Mouse (Mus musculus) MEL-GATA-1-ER (cell line): ENCODE data around the gene Smyd3.

Experiments used
- DNase-seq: peaks from one replicate; pipeline ENCODE4 v3.0.0-alpha.2; 2012; ENCODE audit warnings: low read depth; ENCODE audit errors: extremely low read depth

Gene Smyd3

DNA sequence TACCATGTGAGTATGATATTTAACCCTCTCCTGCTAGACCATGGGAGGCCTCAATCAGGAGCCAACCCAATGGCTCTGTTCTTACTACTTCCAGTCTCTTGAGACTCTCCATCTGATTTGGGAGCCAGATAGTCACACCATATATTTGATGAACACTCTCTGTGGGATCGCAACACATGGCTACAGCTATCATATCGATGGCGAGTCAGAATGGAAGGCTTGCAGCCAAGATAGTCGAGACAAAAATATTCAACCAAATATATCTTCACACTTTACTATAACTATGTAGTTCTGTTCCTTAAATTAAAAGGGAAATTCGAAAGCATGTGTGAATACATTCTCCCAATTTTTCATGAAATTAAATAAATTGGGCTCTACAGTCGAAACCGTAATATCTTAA, 132.2 kb downstream of the Smyd3 start:
- DNase-seq: no peak

DNA sequence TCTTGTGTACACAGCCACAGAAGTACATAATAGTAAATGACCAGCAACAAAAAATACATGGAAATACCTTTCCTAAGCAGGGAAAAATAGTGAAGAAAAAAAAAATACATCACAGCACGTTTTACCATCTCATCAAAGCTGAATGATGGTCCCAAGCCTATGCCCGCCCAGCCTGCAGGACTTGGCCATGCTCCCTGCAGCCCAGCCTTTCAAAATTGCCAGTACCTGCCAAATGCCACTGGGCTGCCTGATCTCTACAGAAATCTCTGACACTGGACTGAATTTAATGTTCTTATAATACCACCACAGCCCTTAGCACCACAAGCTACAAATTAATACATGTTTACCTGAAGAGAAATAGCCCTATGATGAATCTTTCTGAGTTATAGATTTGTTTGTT, 133.5 kb downstream of the Smyd3 start:
- DNase-seq: no peak

DNA sequence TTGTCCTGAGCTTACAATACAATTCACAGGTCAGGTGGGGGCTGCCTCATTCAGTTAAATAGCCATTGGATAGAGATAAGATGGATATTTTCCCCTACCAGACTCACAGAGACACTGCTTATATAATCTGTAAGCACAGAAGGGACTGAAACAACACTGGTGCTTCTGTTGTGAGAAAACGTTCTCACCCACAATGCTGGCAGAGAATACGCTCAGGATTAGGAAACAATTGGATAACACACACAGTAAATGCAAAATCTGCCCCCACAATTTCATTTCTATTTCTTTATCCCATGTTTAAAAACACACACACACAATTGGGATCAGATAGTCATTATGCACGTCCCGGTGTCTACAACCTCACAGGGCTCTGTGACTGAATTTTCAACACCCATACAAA, 139.7 kb downstream of the Smyd3 start:
- DNase-seq: no peak

GRCm38 (mm10) chr1:179374987-179375386, 142.9 kb downstream of the Smyd3 start:
- DNase-seq: no peak

- no peak for DNase-seq
These were observed 143.9 kb downstream of the Smyd3 start for GRCm38 (mm10) chr1:179373911-179374310.

GRCm38 (mm10) chr1:179371191-179371590, 146.7 kb downstream of the Smyd3 start:
- no peak for DNase-seq

- DNase-seq: no peak
These were observed 149.3 kb downstream of the Smyd3 start for GRCm38 (mm10) chr1:179368426-179369010.

DNA sequence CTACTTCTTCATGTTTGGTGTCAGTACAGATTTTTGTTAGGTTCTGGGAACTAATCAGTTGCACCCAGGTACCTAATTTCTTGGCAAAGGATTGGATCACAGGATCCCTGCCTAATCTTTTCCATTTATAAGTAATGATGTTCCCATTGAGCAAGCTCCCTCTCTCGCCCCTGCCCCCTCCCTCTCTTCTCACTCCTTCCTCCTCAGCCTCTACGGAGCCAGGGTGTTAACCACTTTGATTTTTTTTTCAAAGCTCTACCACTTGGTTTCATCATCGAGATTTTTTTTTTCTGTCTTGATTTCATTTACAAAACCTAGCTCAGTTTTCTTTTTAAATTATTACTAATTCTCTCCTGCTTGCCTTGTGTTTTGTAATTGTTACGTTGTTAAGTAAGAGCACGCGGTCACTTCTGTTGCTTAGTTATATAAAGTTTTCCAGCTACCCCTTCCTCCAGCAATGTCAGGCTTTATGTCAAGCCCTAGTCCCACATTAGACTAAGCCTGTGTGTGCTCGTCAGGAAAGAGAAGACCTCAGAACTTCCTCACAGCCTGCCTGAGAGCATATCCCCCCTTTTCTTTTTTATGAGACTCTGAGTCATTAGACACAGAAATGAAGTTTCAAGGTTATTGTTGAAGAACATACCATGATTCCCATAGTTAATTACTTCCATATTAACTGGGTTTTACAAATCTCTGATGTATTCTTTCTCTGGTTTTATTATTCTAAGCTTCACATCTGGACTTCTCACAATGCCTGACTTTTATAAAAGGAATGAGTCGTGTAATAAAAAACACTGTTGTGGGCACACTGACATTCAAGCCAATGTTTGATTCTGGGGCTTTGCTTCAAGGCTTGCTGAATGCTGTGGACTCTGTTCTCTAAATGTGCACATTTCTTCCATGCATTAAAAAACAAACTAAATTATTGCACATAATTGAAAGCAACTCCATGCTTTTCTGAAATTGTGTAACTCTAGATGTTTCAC, 156.1 kb downstream of the Smyd3 start:
- no peak for DNase-seq

DNA sequence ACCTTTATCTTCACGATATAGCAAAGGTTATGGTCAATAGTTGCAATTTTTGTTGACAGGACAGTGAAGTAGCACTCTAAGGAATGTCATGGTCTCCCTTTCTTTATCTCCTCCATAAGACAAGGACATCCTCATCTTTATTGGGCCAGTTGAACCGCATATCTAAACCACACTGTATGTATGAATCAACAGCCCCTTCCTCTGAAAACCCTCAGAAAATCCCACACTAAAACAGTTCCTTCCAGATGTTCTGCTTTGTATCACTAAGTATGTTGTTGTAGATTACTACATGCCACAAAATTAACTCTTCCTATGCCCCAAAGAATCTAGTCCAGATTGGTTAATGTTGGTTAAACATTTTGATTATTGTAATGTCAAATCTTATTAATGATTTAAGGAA, 160.7 kb downstream of the Smyd3 start:
- DNase-seq: no peak

DNA sequence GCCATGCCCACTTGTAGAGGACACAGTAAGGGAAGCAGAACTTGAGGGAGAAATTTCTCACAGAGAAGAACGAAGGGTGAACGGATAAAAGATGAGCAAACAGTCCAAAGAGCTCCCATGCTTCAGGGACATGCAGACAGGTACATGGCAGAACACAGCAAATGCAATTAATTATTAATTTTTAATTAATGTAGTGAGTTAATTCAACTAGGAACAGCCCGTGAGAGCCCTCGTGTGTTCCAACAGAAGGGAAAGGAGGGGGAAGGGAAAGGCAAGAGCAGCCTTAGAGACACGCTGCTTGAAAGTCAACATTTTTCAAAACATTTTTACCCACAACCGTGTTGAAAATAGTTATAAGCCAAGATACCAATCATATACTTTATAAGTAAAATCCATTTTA, 163.6 kb downstream of the Smyd3 start:
- no peak for DNase-seq

DNA sequence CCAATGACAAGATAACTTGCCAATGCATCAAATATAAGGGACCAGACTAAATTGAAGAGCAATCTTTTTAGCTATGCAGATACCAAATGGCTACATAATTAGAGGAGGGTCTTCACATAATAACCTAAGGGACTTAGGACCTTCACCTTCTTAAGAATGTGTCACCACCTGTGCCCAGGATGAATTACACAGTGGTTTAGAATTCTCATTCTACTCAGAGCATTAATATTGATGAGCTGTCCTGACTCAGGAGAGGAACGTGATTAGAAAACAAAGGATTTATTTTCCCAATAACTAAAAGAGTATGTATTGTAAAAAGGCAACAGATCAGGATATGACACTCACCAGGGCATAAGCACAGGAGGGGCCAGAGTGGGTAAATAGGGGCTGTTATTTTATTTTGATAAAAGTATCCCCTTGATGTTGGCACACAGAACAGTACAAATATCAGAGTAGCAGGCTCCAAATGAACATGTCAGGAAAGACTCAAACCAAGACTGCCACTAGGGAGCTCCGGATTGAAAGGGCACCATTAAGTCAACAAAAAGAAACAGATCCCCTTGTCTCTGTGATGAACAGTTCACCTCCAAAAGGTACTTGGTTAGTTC, 172.4 kb downstream of the Smyd3 start:
- no peak for DNase-seq

DNA sequence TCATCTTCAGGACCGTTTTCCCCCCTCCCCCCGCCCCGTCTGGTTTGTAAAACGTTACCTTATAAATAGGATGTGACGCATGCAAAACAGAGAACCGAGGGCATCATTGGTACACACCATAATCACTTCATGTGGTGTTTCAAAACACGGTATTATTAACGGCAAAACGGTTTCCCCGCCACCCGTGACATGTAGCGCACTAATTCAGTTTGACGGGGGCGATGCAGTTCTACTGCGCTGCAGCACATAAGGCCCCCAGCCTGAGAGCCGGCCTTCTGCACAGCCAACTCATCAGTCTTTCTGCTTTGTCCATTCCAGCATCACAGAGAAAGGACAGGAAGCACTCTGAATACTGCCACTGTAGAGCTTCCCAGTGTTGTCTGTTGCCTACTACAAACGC, 174.4 kb downstream of the Smyd3 start:
- no peak for DNase-seq

DNA sequence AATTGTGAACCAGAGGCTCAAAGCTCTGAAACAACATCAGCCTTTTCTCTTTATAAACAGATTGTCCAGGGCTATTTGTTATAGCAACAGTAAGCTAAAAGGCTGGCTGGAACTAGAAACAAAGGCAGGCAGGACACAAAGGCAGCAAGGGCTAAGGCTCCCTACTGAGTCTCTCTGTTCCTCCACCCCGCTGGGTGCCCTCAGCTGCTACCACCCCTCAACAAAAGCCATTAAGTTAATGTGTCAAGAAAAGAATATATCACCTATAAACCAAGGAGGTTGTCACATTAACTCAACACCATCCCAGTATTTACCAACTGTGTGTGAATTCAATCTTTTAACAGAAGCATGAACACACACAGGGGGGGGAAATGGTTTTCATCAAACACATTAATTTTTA, 176.3 kb downstream of the Smyd3 start:
- DNase-seq: no peak

DNA sequence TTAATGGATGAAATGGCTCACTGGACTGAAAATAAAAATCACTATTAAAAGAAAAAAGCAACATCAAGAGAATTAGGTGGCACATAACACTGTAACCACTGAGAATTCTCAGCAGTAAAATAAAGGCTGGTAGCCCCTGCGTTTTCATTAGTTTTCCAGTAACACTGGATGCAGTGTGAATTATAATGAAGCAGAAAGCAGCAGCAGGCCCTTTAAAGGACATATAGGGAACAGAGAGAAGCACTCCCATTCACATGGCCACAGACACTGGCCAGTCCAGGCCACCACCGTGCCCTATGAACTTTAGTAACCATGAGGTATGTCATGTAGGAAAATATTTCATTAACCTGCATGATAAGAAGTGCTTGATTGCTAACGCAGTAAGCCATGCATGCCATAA, 178.8 kb downstream of the Smyd3 start:
- no peak for DNase-seq

- no peak for DNase-seq
These were observed 180.3 kb downstream of the Smyd3 start for GRCm38 (mm10) chr1:179337529-179337928.

DNA sequence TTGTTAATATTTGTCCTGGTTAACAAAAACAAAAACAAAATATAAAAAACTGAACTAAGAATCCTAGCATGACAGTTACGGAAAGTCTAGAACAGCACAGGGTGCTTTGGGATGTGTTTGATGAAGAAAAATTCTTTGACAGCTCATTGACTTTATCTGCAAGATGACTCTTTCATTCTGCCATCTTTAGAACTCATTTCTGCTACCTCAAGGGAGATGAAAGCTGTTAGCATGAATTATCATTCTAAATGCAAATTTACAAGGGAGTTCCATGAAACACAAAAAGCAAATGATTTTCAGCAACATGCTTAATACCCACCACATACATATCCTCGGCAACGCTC, 190.9 kb downstream of the Smyd3 start:
- DNase-seq: no peak

DNA sequence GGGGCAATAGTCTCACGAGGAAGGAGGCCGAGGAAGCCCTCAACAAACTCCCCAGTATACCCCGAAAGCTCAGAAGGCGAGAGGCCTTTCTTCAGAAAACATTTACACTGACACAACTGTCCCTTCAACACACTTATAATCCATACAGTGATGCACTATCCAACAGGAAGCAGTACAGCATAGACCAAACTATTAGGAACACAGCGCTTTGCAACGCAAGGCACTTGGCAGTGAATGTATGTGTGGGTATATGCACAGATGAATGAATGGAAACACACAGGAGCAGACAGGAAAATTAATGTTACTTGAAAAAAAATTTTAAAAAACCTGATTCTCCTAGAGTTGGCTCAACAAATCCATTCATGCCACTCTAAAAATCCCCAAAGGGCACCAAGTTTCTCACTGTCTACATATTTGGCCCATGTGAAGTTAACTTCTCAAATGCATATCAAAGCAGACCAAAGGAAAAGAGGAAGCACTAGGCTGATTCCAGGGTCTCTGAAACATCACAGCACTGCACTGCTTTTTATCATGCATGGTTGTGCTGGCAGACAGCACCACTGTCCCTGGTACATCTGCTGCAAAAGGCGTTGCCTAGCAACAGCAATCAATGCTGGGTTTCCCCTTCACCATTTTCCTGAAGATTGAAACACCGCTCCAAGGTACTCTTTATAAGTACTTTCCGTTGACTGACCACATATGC, 191.4 kb downstream of the Smyd3 start:
- DNase-seq: peak; percentile 17

DNA sequence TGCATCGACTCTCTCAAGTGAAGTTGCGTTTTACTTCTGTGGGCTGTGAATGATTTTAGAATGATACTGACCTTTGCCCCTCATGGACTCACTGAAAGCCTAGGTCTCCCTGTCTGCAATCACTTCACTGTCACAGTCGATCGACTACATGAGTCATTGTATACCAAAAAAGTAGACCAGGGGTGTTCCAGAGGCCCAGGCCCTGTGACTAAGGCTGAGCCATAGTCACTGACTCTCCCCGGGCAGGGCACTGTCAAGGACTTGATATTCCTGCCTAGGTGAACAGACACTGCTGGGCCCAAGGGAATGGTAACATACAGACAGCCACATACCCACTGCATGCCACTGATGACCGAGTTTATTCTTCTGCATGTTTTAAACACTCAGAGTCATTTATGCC, 193.6 kb downstream of the Smyd3 start:
- DNase-seq: no peak

GRCm38 (mm10) chr1:179313618-179314017, 204.2 kb downstream of the Smyd3 start:
- no peak for DNase-seq

- no peak for DNase-seq
These were observed 208.4 kb downstream of the Smyd3 start for GRCm38 (mm10) chr1:179309487-179309886.

DNA sequence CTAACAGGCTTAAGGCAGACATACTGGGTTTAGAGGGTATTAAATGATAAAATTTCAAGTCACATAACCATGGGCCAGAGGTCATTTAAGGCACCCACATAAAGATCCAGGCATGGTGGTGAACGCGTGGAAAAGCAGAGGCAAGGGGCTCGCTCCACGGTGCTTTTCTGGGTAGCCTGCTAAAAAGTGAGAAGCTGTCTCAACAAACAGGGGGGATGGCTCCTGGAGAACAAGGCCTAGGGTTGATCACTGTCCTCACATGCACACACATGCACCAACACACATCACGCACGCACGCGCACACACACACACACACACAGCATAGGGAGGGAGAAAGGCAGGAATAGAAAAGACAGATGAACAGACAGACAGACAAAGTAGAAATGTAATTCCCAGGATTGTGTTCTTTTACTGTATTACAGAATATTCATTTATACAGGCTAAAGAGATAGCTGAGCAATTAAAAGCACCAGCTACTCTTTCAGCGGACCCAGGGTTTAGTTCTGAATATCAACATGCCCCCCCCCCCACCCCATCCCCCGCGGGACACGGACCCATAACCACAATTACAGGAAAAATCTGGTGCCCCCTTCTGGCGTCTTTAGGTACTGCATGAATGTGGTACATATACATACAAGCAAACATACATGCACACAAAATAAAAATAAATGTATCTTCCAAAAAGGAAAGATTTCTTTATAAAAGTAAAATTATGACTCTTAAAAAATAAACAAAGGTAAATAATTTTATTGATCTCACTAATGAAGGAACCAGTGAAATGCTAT, 215.2 kb downstream of the Smyd3 start:
- DNase-seq: no peak
